Mouse (Mus musculus) liver, postnatal 0 days (tissue): ENCODE data around the gene Klf8. TPM values are rescaled to one million over a fixed set of nuclear protein-coding genes. Genes with fewer than 3 reads are reported as not detected.
"Not testable (repeated sequence)": the region's sequence is repeated elsewhere in the genome, so short reads cannot be mapped to it uniquely, and the experiment has no call there.

Experiments
- ATAC-seq: fragments of 200-750 bp; cut with Nextera tagmentation; 2 replicates; pipeline ENCODE4 v1.8.0; 2017; ENCODE audit warnings: mild to moderate bottlenecking, moderate library complexity
- DNase-seq: peaks from one replicate; pipeline ENCODE4 v3.0.0-alpha.2; 2016
- H3K27ac ChIP-seq: fragments of 300-500 bp; sonication (generic); 2 replicates; pipeline ENCODE4 v1.5.1; 2014; ENCODE audit warnings: antibody characterized with exemption, moderate library complexity, mild to moderate bottlenecking, low read depth
- H3K27me3 ChIP-seq: fragments of 300-500 bp; sonication (generic); 2 replicates; pipeline ENCODE4 v1.6.1; 2014; ENCODE audit warnings: low read length, control low read depth, mixed read lengths; ENCODE audit not compliant: insufficient read depth
- H3K36me3 ChIP-seq: fragments of 300-500 bp; sonication (generic); replicated peaks from 2 replicates; pipeline ENCODE4 v1.6.1; 2014; ENCODE audit warnings: mild to moderate bottlenecking, control low read depth, low read length, moderate library complexity, mixed read lengths; ENCODE audit not compliant: insufficient read depth
- H3K4me1 ChIP-seq: fragments of 300-500 bp; sonication (generic); 2 replicates; pipeline ENCODE4 v1.6.1; 2014; ENCODE audit warnings: antibody characterized with exemption, mild to moderate bottlenecking, control low read depth; ENCODE audit not compliant: insufficient read depth
- H3K4me2 ChIP-seq: fragments of 300-500 bp; sonication (generic); 2 replicates; pipeline ENCODE4 v1.6.1; 2014; ENCODE audit warnings: low read depth, mild to moderate bottlenecking, low read length, moderate library complexity, mixed read lengths
- H3K4me3 ChIP-seq: fragments of 300-500 bp; sonication (generic); 2 replicates; pipeline ENCODE4 v1.5.1; 2014; ENCODE audit warnings: low read depth, low read length
- H3K9ac ChIP-seq: fragments of 300-500 bp; sonication (generic); replicated peaks from 2 replicates; pipeline ENCODE4 v1.6.1; 2014; ENCODE audit warnings: mild to moderate bottlenecking, moderate library complexity
- H3K9me3 ChIP-seq: fragments of 300-500 bp; sonication (generic); 2 replicates; pipeline ENCODE4 v1.6.1; 2016; ENCODE audit warnings: mild to moderate bottlenecking, control low read depth, low read length, mixed read lengths
- CTCF ChIP-seq: sonication (generic); IDR thresholded peaks from 2 replicates; pipeline ENCODE4 v1.5.1; 2016; ENCODE audit warnings: antibody characterized with exemption, low read depth
- EP300 ChIP-seq: IDR thresholded peaks from 2 replicates; pipeline ENCODE4 v1.6.1; 2016; ENCODE audit warnings: antibody characterized with exemption, low read depth, mild to moderate bottlenecking
- WGBS: fragments of 180-500 bp; shearing (Covaris S2); extraction: QIAGEN DNeasy Blood & Tissue Kit; methylation state at CpG from one replicate; pipeline ENCODE4 v1.1.7; 2014; ENCODE audit not compliant: insufficient replicate concordance; 5-methylcytosine and 5-hydroxymethylcytosine counted together
- polyA plus RNA-seq: library from polyadenylated mRNA; unstranded; fragments of >200 nt; fragmentation: Nextera tagmentation; extraction: Ambion mirVana; gene quantifications from 2 replicates; pipeline ENCODE4 v1.2.1, GENCODE M21; 2015

Klf8 gene
- polyA plus RNA-seq, 1 experiment from 2014 or later: 0.02 TPM

DNA sequence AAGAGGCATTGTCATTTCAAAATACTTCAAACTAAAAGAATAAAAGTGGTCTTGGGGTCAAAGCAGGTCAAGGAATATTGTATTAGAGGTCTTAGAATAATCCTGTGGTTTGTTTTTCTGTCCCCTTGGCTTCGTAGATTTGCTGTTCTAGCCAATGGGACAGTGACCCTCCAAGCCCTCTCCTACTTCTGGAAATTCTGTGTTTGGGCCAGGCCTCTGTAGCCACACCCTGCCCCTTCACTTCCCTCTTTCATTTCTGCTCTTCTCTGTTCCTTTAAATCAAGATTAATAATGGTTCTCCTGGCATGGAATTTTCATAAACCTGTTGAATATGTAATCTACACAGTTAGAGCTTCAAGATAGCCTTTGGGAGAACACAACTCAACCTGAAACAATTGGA is 17.0 kb downstream of the Klf8 start:
- WGBS: 38% methylated on average over 1 of the region's 1 CpGs
- H3K4me1 ChIP-seq: no peaks in the 10 kb centered on the region
- H3K4me2 ChIP-seq: no peak overlapping the region
- H3K27ac ChIP-seq: no peak overlapping the region
- H3K27me3 ChIP-seq: 0 out of 2 replicates have a peak, but pooled peaks cover 2% of the 10 kb centered on the region
- no peak overlapping the region for H3K4me3 ChIP-seq
- no peak for ATAC-seq
- no peak for DNase-seq
- H3K9me3 ChIP-seq: no peaks in the 10 kb centered on the region
- TF ChIP-seq EP300: no peak
- H3K9ac ChIP-seq: no peak overlapping the region
- no peaks in the 10 kb centered on the region for H3K36me3 ChIP-seq

- no peak for TF ChIP-seq CTCF
- TF ChIP-seq EP300: no peak
- Histone ChIP-seq H3K36me3 (no peaks in the 10 kb centered on the region), H3K9ac (no peak overlapping the region), H3K9me3 (no peaks in the 10 kb centered on the region), H3K4me2 (no peak overlapping the region), H3K27me3 (0 out of 2 replicates have a peak, but pooled peaks cover 2% of the 10 kb centered on the region), H3K27ac (no peak overlapping the region), H3K4me3 (no peak overlapping the region), H3K4me1 (no peaks in the 10 kb centered on the region)
- WGBS: 78% methylated on average over 2 of the region's 2 CpGs
- DNase-seq: no peak
- ATAC-seq: no peak
These were observed 18.2 kb downstream of the Klf8 start for GRCm38 (mm10) chrX:153255504-153255903.

DNA sequence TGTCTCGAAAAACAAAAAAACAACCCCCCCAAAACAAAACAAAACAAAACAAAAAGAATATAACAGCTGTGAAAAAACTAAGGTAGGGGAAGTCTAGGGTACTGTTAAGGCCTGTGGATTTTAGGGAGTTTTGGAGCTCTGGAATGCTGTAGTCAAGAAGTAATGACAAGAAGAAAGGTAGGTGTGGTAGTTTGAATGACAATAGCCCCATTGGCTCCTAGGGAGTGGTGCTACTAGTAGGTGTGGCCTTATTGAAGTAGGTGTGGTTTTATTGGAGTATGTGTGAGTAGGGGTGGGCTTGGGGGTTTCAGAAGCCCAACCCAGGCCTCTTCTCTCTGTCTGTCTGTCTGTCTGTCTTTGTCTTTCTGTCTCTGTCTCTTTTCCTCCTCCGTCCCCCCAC is 44.9 kb downstream of the Klf8 start:
- TF ChIP-seq EP300 (no peak), CTCF (no peak)
- ATAC-seq: no peak
- no peak overlapping the region for H3K4me3 ChIP-seq
- no peak overlapping the region for H3K9ac ChIP-seq
- DNase-seq: no peak
- WGBS: 65% methylated on average over 2 of the region's 2 CpGs
- no peaks in the 10 kb centered on the region for H3K27me3 ChIP-seq
- H3K4me2 ChIP-seq: no peak overlapping the region
- H3K9me3 ChIP-seq: no peaks in the 10 kb centered on the region
- H3K27ac ChIP-seq: no peak overlapping the region
- H3K36me3 ChIP-seq: no peaks in the 10 kb centered on the region
- H3K4me1 ChIP-seq: no peaks in the 10 kb centered on the region

DNA sequence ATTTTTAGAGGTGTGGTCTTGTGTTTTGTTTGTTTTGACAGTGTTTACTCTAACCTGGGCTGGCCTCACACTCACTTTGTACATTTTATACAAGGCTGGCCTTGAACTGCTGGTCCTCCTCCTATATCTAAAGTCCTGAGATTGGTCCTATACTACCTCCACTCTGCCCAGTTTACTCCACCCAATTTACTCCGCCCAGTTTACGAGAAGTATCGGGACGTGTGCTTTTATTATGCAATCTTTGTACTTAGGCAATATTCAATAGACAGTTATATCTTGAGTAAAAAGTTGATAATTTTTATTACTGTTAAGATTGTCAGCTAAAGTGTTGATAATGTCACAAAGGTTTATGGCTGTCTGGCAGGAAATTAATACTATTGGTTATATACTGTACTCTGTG is 74.1 kb downstream of the Klf8 start:
- 77% methylated on average over 4 of the region's 4 CpGs for WGBS
- H3K9me3 ChIP-seq: no peaks in the 10 kb centered on the region
- no peak overlapping the region for H3K4me3 ChIP-seq
- no peak overlapping the region for H3K27ac ChIP-seq
- no peak overlapping the region for H3K4me2 ChIP-seq
- no peaks in the 10 kb centered on the region for H3K4me1 ChIP-seq
- DNase-seq (no peak), ATAC-seq (no peak)
- TF ChIP-seq EP300 (no peak), CTCF (no peak)
- H3K9ac ChIP-seq: no peak overlapping the region
- no peaks in the 10 kb centered on the region for H3K36me3 ChIP-seq
- H3K27me3 ChIP-seq: no peaks in the 10 kb centered on the region

DNA sequence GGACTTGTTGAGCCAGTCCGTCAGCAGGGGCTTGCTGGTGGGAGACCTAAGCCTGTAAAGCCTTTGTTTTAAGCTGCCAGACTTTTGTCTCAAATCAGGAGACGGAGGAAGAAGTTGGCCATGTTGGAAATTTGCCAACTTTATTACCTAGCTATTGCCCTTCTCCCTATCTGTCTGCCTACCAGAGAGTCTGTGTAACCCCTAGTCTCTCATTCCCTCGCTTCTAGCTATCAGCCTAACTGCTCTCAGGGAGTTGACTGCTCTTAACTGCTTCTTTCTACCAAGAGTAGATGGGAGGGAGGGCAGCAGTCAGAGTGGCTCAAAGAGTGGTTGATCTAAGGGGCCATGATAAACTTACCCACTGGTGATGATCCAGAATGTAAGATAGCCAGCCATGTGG is 85.8 kb downstream of the Klf8 start:
- no peak for TF ChIP-seq CTCF
- TF ChIP-seq EP300: no peak
- WGBS: 58% methylated on average over 3 of the region's 3 CpGs
- no peaks in the 10 kb centered on the region for H3K4me1 ChIP-seq
- H3K27me3 ChIP-seq: no peaks in the 10 kb centered on the region
- H3K4me3 ChIP-seq: no peak overlapping the region
- no peak overlapping the region for H3K4me2 ChIP-seq
- no peak overlapping the region for H3K27ac ChIP-seq
- ATAC-seq (no peak), DNase-seq (no peak)
- no peaks in the 10 kb centered on the region for H3K9me3 ChIP-seq
- H3K36me3 ChIP-seq: no peaks in the 10 kb centered on the region
- no peak overlapping the region for H3K9ac ChIP-seq

DNA sequence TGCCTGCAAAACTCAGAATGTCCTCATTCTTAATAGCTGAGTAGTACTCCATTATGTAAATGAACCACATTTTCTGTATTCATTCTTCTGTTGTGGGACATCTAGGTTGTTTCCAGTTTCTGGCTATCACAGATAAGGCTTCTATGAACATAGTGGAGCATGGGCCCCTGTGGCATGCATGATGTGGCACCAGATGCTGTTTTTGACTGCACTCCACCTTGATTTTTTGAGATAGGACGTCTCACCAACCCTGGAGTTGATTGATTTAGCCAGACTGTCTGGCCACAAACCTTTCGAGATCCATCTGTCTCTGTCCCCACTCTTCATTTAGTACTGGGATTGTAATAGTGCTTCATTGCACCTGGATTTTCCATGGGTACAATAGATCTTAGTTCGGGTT is 96.9 kb downstream of the Klf8 start:
- not testable (repeated sequence) for DNase-seq, H3K4me1 ChIP-seq, H3K36me3 ChIP-seq, H3K9me3 ChIP-seq, H3K27ac ChIP-seq, H3K4me3 ChIP-seq, H3K27me3 ChIP-seq, H3K9ac ChIP-seq, H3K4me2 ChIP-seq
- 0 out of 2 replicates have a peak, but pooled peaks have one; percentile 45 for ATAC-seq
- 61% methylated on average over 3 of the region's 3 CpGs for WGBS
